Comparison of ENCODE assay signal across 8 mouse cellular contexts in genomic region chr11:12314278-12315043, GRCm38 (mm10).
DNase-seq lines count a peak whose midpoint lies in the region; ATAC-seq and TF ChIP-seq lines count a peak whose summit lies in the region.

No protein-coding gene starts in this region.

- peak; percentile 59 to 69 for DNase-seq in cerebellum, postnatal 14 days
- DNase-seq in cerebellum, adult 8-10 months = no peak
- peak; percentile 31 for DNase-seq in limb, embryonic 11.5 days (ENCODE audit: low spot score)
- DNase-seq in limb, embryonic 10.5 days (ENCODE audit: low spot score) = no peak
- peak; percentile 55 for DNase-seq in adrenal gland, postnatal 14 days
- peak; percentile 48 for DNase-seq in hindbrain, postnatal 0 days (ENCODE audit: low spot score)
- no peak for DNase-seq in midbrain, postnatal 0 days (ENCODE audit: low spot score)
- DNase-seq in thymus, postnatal 36 days = no peak

- H3K4me2 ChIP-seq in limb, embryonic 11.5 days (ENCODE audit: low read depth, severe bottlenecking) = no peak overlapping the region
- no peak overlapping the region for H3K4me2 ChIP-seq in hindbrain, postnatal 0 days (ENCODE audit: low read depth, low read length)
- H3K4me2 ChIP-seq in midbrain, postnatal 0 days (ENCODE audit: low read depth, low read length, poor library complexity, severe bottlenecking) = no peak overlapping the region

- H3K9ac ChIP-seq in limb, embryonic 11.5 days (ENCODE audit: low read length) = no peak overlapping the region
- no peak overlapping the region for H3K9ac ChIP-seq in hindbrain, postnatal 0 days (replicated peaks; ENCODE audit: low read length)
- H3K9ac ChIP-seq in midbrain, postnatal 0 days (replicated peaks; ENCODE audit: low read length, poor library complexity, severe bottlenecking) = no peak overlapping the region

- WGBS in limb, embryonic 11.5 days = 81% methylated on average over 6 of the region's 6 CpGs
- 87% methylated on average over 6 of the region's 6 CpGs for WGBS in limb, embryonic 10.5 days
- 80% methylated on average over 6 of the region's 6 CpGs for WGBS in hindbrain, postnatal 0 days
- WGBS in midbrain, postnatal 0 days = 83% methylated on average over 6 of the region's 6 CpGs

- no peak overlapping the region for H3K27ac ChIP-seq in limb, embryonic 11.5 days (replicated peaks; ENCODE audit: low read depth, low read length)
- no peak overlapping the region for H3K27ac ChIP-seq in limb, embryonic 10.5 days
- H3K27ac ChIP-seq in hindbrain, postnatal 0 days = no peak overlapping the region
- H3K27ac ChIP-seq in midbrain, postnatal 0 days (ENCODE audit: low read depth, low read length) = no peak overlapping the region

- no peak overlapping the region for H3K4me3 ChIP-seq in limb, embryonic 11.5 days (ENCODE audit: low read depth, low read length)
- no peak overlapping the region for H3K4me3 ChIP-seq in limb, embryonic 10.5 days
- H3K4me3 ChIP-seq in hindbrain, postnatal 0 days (ENCODE audit: low read length) = no peak overlapping the region
- no peak overlapping the region for H3K4me3 ChIP-seq in midbrain, postnatal 0 days (ENCODE audit: low read depth, low read length)

- TF ChIP-seq CTCF in hindbrain, postnatal 0 days (IDR thresholded peaks at IDR 0.05; ENCODE audit: low read depth) = peak; percentile 67
- TF ChIP-seq CTCF in midbrain, postnatal 0 days (IDR thresholded peaks at IDR 0.05) = peak; percentile 71

- H3K27me3 ChIP-seq in limb, embryonic 11.5 days (ENCODE audit: control insufficient read depth, insufficient read depth, low read length) = no peaks in the 10 kb centered on the region
- H3K27me3 ChIP-seq in limb, embryonic 10.5 days (ENCODE audit: low read depth, poor library complexity, severe bottlenecking) = no peaks in the 10 kb centered on the region
- no peaks in the 10 kb centered on the region for H3K27me3 ChIP-seq in hindbrain, postnatal 0 days (ENCODE audit: insufficient read depth, low read length)
- H3K27me3 ChIP-seq in midbrain, postnatal 0 days (ENCODE audit: insufficient read depth, low read length) = peaks cover 8% of the 10 kb centered on the region; the same call in 1 of the 2 replicates

- H3K36me3 ChIP-seq in limb, embryonic 11.5 days (ENCODE audit: control insufficient read depth, insufficient read depth, low read length) = no peaks in the 10 kb centered on the region
- H3K36me3 ChIP-seq in limb, embryonic 10.5 days = no peaks in the 10 kb centered on the region
- H3K36me3 ChIP-seq in hindbrain, postnatal 0 days (ENCODE audit: insufficient read depth, low read length) = no peaks in the 10 kb centered on the region
- 0 out of 2 replicates have a peak, but pooled peaks cover 3% of the 10 kb centered on the region for H3K36me3 ChIP-seq in midbrain, postnatal 0 days (ENCODE audit: insufficient read depth, low read length)

- no peak for ATAC-seq in limb, embryonic 11.5 days (ENCODE audit: insufficient number of reproducible peaks, low FRiP score, low TSS enrichment, low read depth)
- no peak for ATAC-seq in hindbrain, postnatal 0 days
- no peak for ATAC-seq in midbrain, postnatal 0 days (ENCODE audit: low FRiP score)

- no peaks in the 10 kb centered on the region for H3K4me1 ChIP-seq in limb, embryonic 11.5 days (ENCODE audit: control insufficient read depth, insufficient read depth, low read length)
- no peaks in the 10 kb centered on the region for H3K4me1 ChIP-seq in limb, embryonic 10.5 days
- no peaks in the 10 kb centered on the region for H3K4me1 ChIP-seq in hindbrain, postnatal 0 days (ENCODE audit: insufficient read depth, low read length)
- no peaks in the 10 kb centered on the region for H3K4me1 ChIP-seq in midbrain, postnatal 0 days (ENCODE audit: insufficient read depth, low read length)

- H3K9me3 ChIP-seq in limb, embryonic 11.5 days (ENCODE audit: control insufficient read depth, low read length) = no peaks in the 10 kb centered on the region
- no peaks in the 10 kb centered on the region for H3K9me3 ChIP-seq in limb, embryonic 10.5 days (replicated peaks)
- H3K9me3 ChIP-seq in hindbrain, postnatal 0 days (ENCODE audit: low read length) = no peaks in the 10 kb centered on the region
- H3K9me3 ChIP-seq in midbrain, postnatal 0 days (ENCODE audit: low read length) = no peaks in the 10 kb centered on the region

Comparison
In these comparisons a context has a peak if more than half of its experiments do, and no peak if none do; other contexts are left out.
1. DNase-seq: peak in cerebellum, postnatal 14 days (2 of 2), limb, embryonic 11.5 days (single experiment), adrenal gland, postnatal 14 days (single experiment) and hindbrain, postnatal 0 days (single experiment); none in cerebellum, adult 8-10 months (single experiment), limb, embryonic 10.5 days (single experiment), midbrain, postnatal 0 days (single experiment) and thymus, postnatal 36 days (0 of 2).